Mouse (Mus musculus) liver, embryonic 13.5 days (tissue): Measurements from ENCODE around the gene Stx7. TPM values are rescaled to one million over a fixed set of nuclear protein-coding genes. Genes with fewer than 3 reads are reported as not detected.

ENCODE experiments used
- ATAC-seq: fragments of 200-750 bp; cut with Nextera tagmentation; 2 replicates; pipeline ENCODE4 v1.8.0; 2017; ENCODE audit warnings: low read depth, mild to moderate bottlenecking, moderate number of reproducible peaks, moderate library complexity
- DNase-seq: peaks from one replicate; pipeline ENCODE4 v3.0.0; 2022
- H3K27ac ChIP-seq: fragments of 300-500 bp; sonication (generic); 2 replicates; pipeline ENCODE4 v1.5.1; 2015; ENCODE audit warnings: moderate library complexity, mild to moderate bottlenecking, inconsistent platforms
- H3K27me3 ChIP-seq: fragments of 300-500 bp; sonication (generic); 2 replicates; pipeline ENCODE4 v1.6.1; 2015; ENCODE audit warnings: mild to moderate bottlenecking, inconsistent platforms
- H3K36me3 ChIP-seq: fragments of 300-500 bp; sonication (generic); 2 replicates; pipeline ENCODE4 v1.6.1; 2015; ENCODE audit warnings: mild to moderate bottlenecking, inconsistent platforms
- H3K4me1 ChIP-seq: fragments of 300-500 bp; sonication (generic); replicated peaks from 2 replicates; pipeline ENCODE4 v1.6.1; 2015; ENCODE audit warnings: inconsistent platforms
- H3K4me2 ChIP-seq: fragments of 300-500 bp; sonication (generic); 2 replicates; pipeline ENCODE4 v1.6.1; 2015; ENCODE audit warnings: inconsistent platforms, mild to moderate bottlenecking, moderate library complexity
- H3K4me3 ChIP-seq: fragments of 300-500 bp; sonication (generic); replicated peaks from 2 replicates; pipeline ENCODE4 v1.5.1; 2015; ENCODE audit warnings: mild to moderate bottlenecking, inconsistent platforms
- H3K9ac ChIP-seq: fragments of 300-500 bp; sonication (generic); 2 replicates; pipeline ENCODE4 v1.6.1; 2015; ENCODE audit warnings: mild to moderate bottlenecking, inconsistent platforms
- H3K9me3 ChIP-seq: fragments of 300-500 bp; sonication (generic); replicated peaks from 2 replicates; pipeline ENCODE4 v1.6.1; 2016; ENCODE audit warnings: inconsistent platforms
- WGBS: fragments of 180-500 bp; shearing (Covaris S2); methylation state at CpG from one replicate; pipeline ENCODE4 v1.1.7; 2015; ENCODE audit not compliant: insufficient replicate concordance; 5-methylcytosine and 5-hydroxymethylcytosine counted together
- polyA plus RNA-seq: library from polyadenylated mRNA; unstranded; fragments of >200 nt; fragmentation: Nextera tagmentation; extraction: Ambion mirVana; gene quantifications from 2 replicates; pipeline ENCODE4 v1.2.1, GENCODE M21; 2015

Stx7 gene
- polyA plus RNA-seq, 1 experiment from 2014 or later: 31.6 TPM

DNA sequence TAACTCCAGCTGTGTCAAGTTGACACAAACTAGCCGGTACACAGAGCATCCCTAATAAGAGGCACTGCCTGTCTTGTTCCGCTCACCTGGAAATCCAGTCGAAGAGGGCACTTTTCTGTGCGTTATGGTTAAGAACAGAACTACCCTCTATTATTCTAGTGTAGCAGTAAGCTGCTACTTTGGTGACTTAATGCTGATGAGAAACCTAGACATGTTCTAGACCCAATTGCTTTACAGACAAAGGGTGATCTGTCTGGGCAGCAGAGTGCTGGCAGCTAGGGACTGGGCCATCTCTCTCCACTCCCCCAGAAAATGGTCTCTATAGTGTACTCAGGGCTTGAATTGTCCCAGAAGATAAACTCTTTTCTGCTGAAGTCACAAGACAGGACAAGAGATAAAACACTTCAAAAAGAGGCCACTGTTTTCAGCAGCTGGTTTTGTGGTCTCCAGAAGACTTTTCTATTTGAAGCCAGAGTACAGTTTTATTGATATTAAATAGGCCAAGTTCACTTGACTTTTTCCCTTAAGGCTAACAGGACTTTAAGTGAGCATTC lies 22.9 kb downstream of the Stx7 start:
- WGBS: 71% methylated on average over 4 of the region's 4 CpGs
- Histone ChIP-seq H3K4me3 (no peak overlapping the region), H3K4me2 (no peak overlapping the region), H3K9ac (no peak overlapping the region), H3K4me1 (peaks cover 44% of the 10 kb centered on the region), H3K9me3 (no peaks in the 10 kb centered on the region), H3K27me3 (no peaks in the 10 kb centered on the region), H3K27ac (no peak overlapping the region), H3K36me3 (no peaks in the 10 kb centered on the region)
- DNase-seq (no peak), ATAC-seq (no peak; the same call in 1 of the 2 replicates)

DNA sequence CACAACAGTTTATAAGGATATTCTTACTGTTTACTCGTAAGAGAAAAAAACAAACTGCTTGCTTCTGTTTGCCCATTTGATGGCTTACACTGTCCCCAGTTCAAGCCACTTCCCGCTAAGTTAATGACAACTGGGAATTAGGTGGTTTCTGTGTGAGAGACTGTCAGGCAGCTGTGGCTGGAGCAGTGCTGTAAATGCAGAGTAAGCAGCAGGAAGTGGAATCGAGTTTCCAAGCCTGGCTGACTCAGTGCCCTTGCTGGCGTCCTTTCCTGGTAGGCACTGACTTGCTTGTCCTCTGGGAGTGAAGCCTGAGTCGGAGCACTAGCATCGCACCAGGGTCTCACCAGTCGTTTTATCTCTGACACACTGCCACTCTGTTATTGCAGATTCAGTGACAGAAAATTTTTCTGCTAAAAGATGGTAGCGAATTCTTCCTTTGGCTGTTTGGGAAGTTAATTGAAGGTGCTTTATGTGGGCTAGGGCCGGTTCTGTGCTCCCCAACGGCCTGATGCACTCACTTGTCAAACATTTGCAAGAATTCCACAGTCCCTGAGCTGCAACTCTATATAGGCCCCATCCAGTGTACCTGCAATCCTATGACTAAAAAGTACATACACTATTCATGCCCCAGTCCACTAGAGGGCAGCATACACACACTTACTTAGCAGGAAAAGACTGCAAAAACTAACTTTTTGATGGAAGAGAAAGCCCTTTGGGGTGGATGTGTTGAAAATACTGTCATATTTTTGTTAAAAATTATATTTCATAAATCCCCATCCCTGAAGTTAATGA lies 24.3 kb downstream of the Stx7 start:
- DNase-seq (peak; percentile 16), ATAC-seq (peak; percentile 25; the same call in 1 of the 2 replicates)
- 0 out of 2 replicates have a peak, but pooled peaks cover 3% of the 10 kb centered on the region for H3K36me3 ChIP-seq
- no peak overlapping the region for H3K4me2 ChIP-seq
- H3K4me3 ChIP-seq: no peak overlapping the region
- no peak overlapping the region for H3K9ac ChIP-seq
- H3K4me1 ChIP-seq: peaks cover 34% of the 10 kb centered on the region
- H3K9me3 ChIP-seq: no peaks in the 10 kb centered on the region
- 42% methylated on average over 10 of the region's 10 CpGs for WGBS
- H3K27me3 ChIP-seq: no peaks in the 10 kb centered on the region
- no peak overlapping the region for H3K27ac ChIP-seq

DNA sequence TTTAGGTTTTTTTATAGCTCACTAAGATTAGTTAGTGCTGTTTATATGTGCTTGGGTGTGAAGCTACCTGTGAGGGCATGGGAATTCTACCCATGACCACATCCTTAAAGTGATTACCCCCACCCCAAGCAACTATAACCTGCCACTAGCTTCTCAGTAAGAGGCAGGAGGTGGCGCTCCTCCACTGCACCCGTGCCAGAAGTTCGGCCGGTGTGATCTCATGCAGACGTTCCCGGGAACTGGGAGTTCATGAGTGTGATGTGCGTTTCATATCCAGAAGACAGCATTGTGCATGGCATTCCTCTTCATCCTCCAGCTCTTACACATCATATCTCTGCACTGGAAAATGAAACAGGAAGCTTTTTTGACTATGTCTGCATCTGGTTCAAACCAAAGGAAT lies 41.3 kb downstream of the Stx7 start:
- Histone ChIP-seq H3K27me3 (no peaks in the 10 kb centered on the region), H3K4me1 (no peaks in the 10 kb centered on the region), H3K27ac (no peak overlapping the region), H3K36me3 (peaks cover 11% of the 10 kb centered on the region; the same call in 1 of the 2 replicates), H3K4me2 (no peak overlapping the region), H3K4me3 (no peak overlapping the region), H3K9me3 (no peaks in the 10 kb centered on the region), H3K9ac (no peak overlapping the region)
- 65% methylated on average over 7 of the region's 7 CpGs for WGBS
- DNase-seq: no peak
- no peak for ATAC-seq

GRCm38 (mm10) chr10:24191977-24192376 lies 42.9 kb downstream of the Stx7 start:
- H3K27me3 ChIP-seq: no peaks in the 10 kb centered on the region
- no peak overlapping the region for H3K27ac ChIP-seq
- 0 out of 2 replicates have a peak, but pooled peaks cover 4% of the 10 kb centered on the region for H3K36me3 ChIP-seq
- DNase-seq (no peak), ATAC-seq (no peak)
- no peak overlapping the region for H3K4me3 ChIP-seq
- no peaks in the 10 kb centered on the region for H3K9me3 ChIP-seq
- H3K4me1 ChIP-seq: no peaks in the 10 kb centered on the region
- H3K4me2 ChIP-seq: no peak overlapping the region
- WGBS: 42% methylated on average over 1 of the region's 1 CpGs
- no peak overlapping the region for H3K9ac ChIP-seq

DNA sequence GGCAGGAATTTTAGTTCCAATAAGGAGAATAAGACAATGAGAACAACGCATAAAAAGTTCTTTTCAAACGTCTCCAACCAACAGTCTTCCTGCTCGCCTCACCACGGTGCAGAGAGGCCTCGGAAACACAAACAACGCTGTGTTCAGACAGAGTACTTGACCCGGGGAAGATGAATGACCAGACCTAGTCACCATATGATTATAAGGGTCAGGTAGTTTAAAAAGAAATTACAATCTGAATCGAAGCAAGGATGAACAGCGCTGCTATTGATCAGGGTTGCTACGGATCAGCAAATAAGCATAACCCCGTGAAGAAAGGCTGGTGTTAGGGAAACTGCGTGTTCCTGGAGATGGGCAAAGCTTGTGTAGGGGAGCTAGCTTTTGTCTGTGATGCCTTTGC lies 50.2 kb downstream of the Stx7 start:
- no peak for ATAC-seq

GRCm38 (mm10) chr10:24200099-24200498 lies 51.0 kb downstream of the Stx7 start:
- Histone ChIP-seq H3K27me3 (no peaks in the 10 kb centered on the region), H3K9ac (no peak overlapping the region), H3K4me2 (no peak overlapping the region), H3K27ac (no peak overlapping the region), H3K36me3 (no peaks in the 10 kb centered on the region), H3K4me1 (no peaks in the 10 kb centered on the region), H3K9me3 (no peaks in the 10 kb centered on the region), H3K4me3 (no peak overlapping the region)
- ATAC-seq (no peak), DNase-seq (no peak)
- 73% methylated on average over 3 of the region's 3 CpGs for WGBS

More for the DNA sequence above, 50.2 kb downstream of the Stx7 start:
- no peak overlapping the region for H3K9ac ChIP-seq
- no peak overlapping the region for H3K4me2 ChIP-seq
- H3K36me3 ChIP-seq: no peaks in the 10 kb centered on the region
- no peak for DNase-seq
- H3K4me1 ChIP-seq: no peaks in the 10 kb centered on the region
- H3K9me3 ChIP-seq: no peaks in the 10 kb centered on the region
- no peak overlapping the region for H3K4me3 ChIP-seq
- H3K27ac ChIP-seq: no peak overlapping the region
- H3K27me3 ChIP-seq: no peaks in the 10 kb centered on the region
- WGBS: 75% methylated on average over 12 of the region's 12 CpGs

DNA sequence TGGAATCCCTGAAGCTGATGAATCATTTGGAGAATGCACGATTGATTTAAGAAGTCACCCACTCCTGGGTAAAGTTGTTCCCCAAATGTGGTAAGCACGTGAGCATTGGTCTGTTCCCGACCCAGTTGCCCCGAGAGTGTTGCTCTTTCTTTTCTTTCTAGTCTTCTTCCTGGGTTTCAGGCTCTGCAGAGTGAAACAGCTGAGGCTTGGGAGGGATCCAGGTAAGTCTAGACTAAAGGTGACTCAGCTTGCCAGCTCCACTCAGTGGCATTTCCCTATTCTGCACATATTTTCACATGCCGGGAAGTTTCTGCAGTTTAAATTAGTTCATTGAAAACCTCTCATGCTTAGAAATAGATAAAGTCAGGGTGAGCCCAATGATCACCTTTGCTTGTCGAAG lies 61.0 kb downstream of the Stx7 start:
- no peak overlapping the region for H3K4me2 ChIP-seq
- 63% methylated on average over 6 of the region's 6 CpGs for WGBS
- H3K4me3 ChIP-seq: no peak overlapping the region
- no peak overlapping the region for H3K27ac ChIP-seq
- H3K9me3 ChIP-seq: no peaks in the 10 kb centered on the region
- no peaks in the 10 kb centered on the region for H3K4me1 ChIP-seq
- no peak overlapping the region for H3K9ac ChIP-seq
- no peaks in the 10 kb centered on the region for H3K36me3 ChIP-seq
- H3K27me3 ChIP-seq: no peaks in the 10 kb centered on the region
- no peak for DNase-seq
- no peak for ATAC-seq

- Histone ChIP-seq H3K4me3 (no peak overlapping the region), H3K27me3 (no peaks in the 10 kb centered on the region), H3K9me3 (no peaks in the 10 kb centered on the region), H3K36me3 (no peaks in the 10 kb centered on the region), H3K9ac (no peak overlapping the region), H3K27ac (no peak overlapping the region), H3K4me1 (no peaks in the 10 kb centered on the region), H3K4me2 (no peak overlapping the region)
- no peak for ATAC-seq
- 62% methylated on average over 5 of the region's 5 CpGs for WGBS
- DNase-seq: no peak
These were observed 64.2 kb downstream of the Stx7 start for GRCm38 (mm10) chr10:24213297-24213696.

DNA sequence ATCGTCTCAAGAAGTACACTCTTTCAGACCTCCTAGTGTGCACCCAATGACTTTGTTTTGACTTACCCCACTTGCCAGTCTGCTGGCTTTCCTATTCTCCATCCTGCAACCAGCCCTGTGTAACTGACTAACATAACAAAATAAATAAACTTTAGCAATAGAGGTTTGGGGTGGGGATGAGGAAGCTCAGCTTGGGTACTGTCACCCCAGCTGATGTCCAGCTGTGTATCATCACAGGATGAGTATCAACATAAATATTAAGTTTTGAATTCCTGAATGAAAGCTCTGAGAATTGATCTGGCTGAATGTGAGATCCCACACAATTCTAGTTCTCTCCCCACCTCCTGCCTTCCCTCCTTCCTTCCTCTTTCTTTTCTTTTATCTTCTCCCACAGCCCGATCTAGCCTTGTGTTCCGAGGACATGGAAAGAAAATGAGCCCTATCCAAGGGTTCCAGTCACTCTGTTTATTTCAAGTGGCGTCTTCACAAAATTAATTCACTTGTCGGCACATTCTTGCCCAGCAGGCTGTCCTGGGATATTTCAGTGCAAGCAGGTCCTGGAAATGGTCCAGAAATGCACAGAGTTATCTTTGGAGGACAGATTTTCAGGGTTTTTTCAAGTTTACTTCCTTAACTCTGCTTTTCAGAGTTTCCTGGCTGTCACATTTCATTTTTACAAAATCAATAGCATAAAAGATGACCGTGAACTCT lies 68.6 kb downstream of the Stx7 start:
- 42% methylated on average over 6 of the region's 6 CpGs for WGBS
- no peak overlapping the region for H3K27ac ChIP-seq
- no peak for ATAC-seq

GRCm38 (mm10) chr10:24220931-24221330 lies 71.8 kb downstream of the Stx7 start:
- no peak for ATAC-seq
- Histone ChIP-seq H3K9ac (no peak overlapping the region), H3K4me3 (no peak overlapping the region), H3K4me2 (no peak overlapping the region), H3K36me3 (no peaks in the 10 kb centered on the region), H3K4me1 (peaks cover 6% of the 10 kb centered on the region), H3K9me3 (no peaks in the 10 kb centered on the region), H3K27me3 (peaks cover 41% of the 10 kb centered on the region), H3K27ac (no peak overlapping the region)
- WGBS: 59% methylated on average over 5 of the region's 5 CpGs
- no peak for DNase-seq

More for the DNA sequence above, 68.6 kb downstream of the Stx7 start:
- Histone ChIP-seq H3K36me3 (no peaks in the 10 kb centered on the region), H3K27me3 (peaks cover 14% of the 10 kb centered on the region), H3K9me3 (no peaks in the 10 kb centered on the region), H3K4me3 (no peak overlapping the region), H3K4me2 (no peak overlapping the region), H3K9ac (no peak overlapping the region), H3K4me1 (no peaks in the 10 kb centered on the region)
- DNase-seq: no peak

- DNase-seq (no peak), ATAC-seq (no peak)
- Histone ChIP-seq H3K4me2 (peak overlapping the region; percentile 61), H3K27me3 (peaks cover 41% of the 10 kb centered on the region), H3K27ac (no peak overlapping the region), H3K9me3 (no peaks in the 10 kb centered on the region), H3K4me1 (peaks cover 6% of the 10 kb centered on the region), H3K4me3 (peak overlapping the region; percentile 41), H3K9ac (no peak overlapping the region), H3K36me3 (no peaks in the 10 kb centered on the region)
- WGBS: 17% methylated on average over 6 of the region's 6 CpGs
These were observed 73.8 kb downstream of the Stx7 start for GRCm38 (mm10) chr10:24222911-24223310.
